Mouse (Mus musculus) G1E (cell line): Measurements from ENCODE around the gene Acbd5. TPM values are rescaled to one million over a fixed set of nuclear protein-coding genes. Genes with fewer than 3 reads are reported as not detected.
A peak's percentile ranks its signal among the peaks of the same experiment; 100 is the strongest.

ENCODE experiments used
- ATAC-seq: 2 replicates; pipeline ENCODE4 v1.8.0; 2016; ENCODE audit warnings: mild to moderate bottlenecking; ENCODE audit not compliant: insufficient number of reproducible peaks, poor library complexity, low FRiP score, severe bottlenecking; ENCODE audit errors: extremely low read depth
- DNase-seq: peaks from one replicate; pipeline ENCODE4 v3.0.0; 2012; ENCODE audit warnings: low spot score
- H3K27me3 ChIP-seq: 2 replicates; pipeline ENCODE4 v1.6.1; 2012; ENCODE audit warnings: mild to moderate bottlenecking, low read length, inconsistent platforms; ENCODE audit not compliant: insufficient read depth
- H3K36me3 ChIP-seq: replicated peaks from 2 replicates; pipeline ENCODE3; 2012; ENCODE audit warnings: mild to moderate bottlenecking, inconsistent platforms
- H3K4me1 ChIP-seq: 2 replicates; pipeline ENCODE4 v1.6.1; 2012; ENCODE audit warnings: low read depth, low read length, inconsistent platforms, mixed read lengths; ENCODE audit not compliant: insufficient read depth
- H3K4me3 ChIP-seq: 2 replicates; pipeline ENCODE4 v1.5.1; 2012; ENCODE audit warnings: low read depth, mild to moderate bottlenecking, inconsistent platforms, low read length, moderate library complexity, mixed read lengths
- H3K9me3 ChIP-seq: replicated peaks from 2 replicates; pipeline ENCODE4 v1.6.1; 2012; ENCODE audit warnings: inconsistent platforms
- CTCF ChIP-seq: IDR thresholded peaks from 2 replicates; pipeline ENCODE4 v1.5.1; 2012; ENCODE audit warnings: low read depth, low read length, inconsistent platforms, mixed read lengths
- GATA1 ChIP-seq: IDR thresholded peaks from 2 replicates; pipeline ENCODE4 v1.6.1; 2012; ENCODE audit warnings: borderline replicate concordance, low read length, inconsistent platforms, mixed read lengths
- GATA2 ChIP-seq: IDR thresholded peaks from 2 replicates; pipeline ENCODE4 v1.6.1; 2012; ENCODE audit warnings: low read depth, low read length, inconsistent platforms, borderline replicate concordance
- POLR2AphosphoS5 ChIP-seq: IDR thresholded peaks from 2 replicates; pipeline ENCODE4 v1.6.1; 2012; ENCODE audit warnings: low read depth, low read length, inconsistent platforms; ENCODE audit not compliant: insufficient replicate concordance
- TAL1 ChIP-seq: conservative IDR thresholded peaks from 2 replicates; pipeline ENCODE4 v1.6.1; 2012; ENCODE audit warnings: low read depth, low read length, inconsistent platforms, mixed read lengths
- polyA plus RNA-seq: library from polyadenylated mRNA; stranded (reverse); fragments of >175 nt; gene quantifications from 2 replicates; pipeline ENCODE4 v1.2.3, GENCODE M21; 2012
- total RNA-seq, 2 experiments: library from RNA; stranded (forward) in 1 of 2; stranded (reverse) in 1 of 2; fragments of 200-1000 nt in 1 of 2; fragments of >200 nt in 1 of 2; fragmentation: Nextera tagmentation in 1 of 2; gene quantifications; 2 replicates each; pipeline ENCODE4 v1.2.3; 2014 to 2017

Acbd5 gene
- total and polyA plus RNA-seq, 3 experiments = 5.2 to 25.1 (median 17.2) TPM

- no peak for ATAC-seq
- Histone ChIP-seq H3K36me3 (peaks cover 55% of the 10 kb centered on the region), H3K4me1 (peaks cover 33% of the 10 kb centered on the region), H3K27me3 (no peaks in the 10 kb centered on the region), H3K4me3 (no peak overlapping the region), H3K9me3 (no peaks in the 10 kb centered on the region)
- TF ChIP-seq TAL1 (no peak), POLR2AphosphoS5 (no peak), GATA1 (no peak), GATA2 (no peak), CTCF (no peak)
- DNase-seq = no peak
Observed at GRCm38 (mm10) chr2:23026379-23026778, 41.6 kb upstream of the Acbd5 start.

- H3K4me3 ChIP-seq = no peak overlapping the region
- no peaks in the 10 kb centered on the region for H3K27me3 ChIP-seq
- no peaks in the 10 kb centered on the region for H3K9me3 ChIP-seq
- ATAC-seq (no peak), DNase-seq (no peak)
- H3K4me1 ChIP-seq = peaks cover 14% of the 10 kb centered on the region
- TF ChIP-seq GATA2 = no peak
- H3K36me3 ChIP-seq = peaks cover 66% of the 10 kb centered on the region
Observed at GRCm38 (mm10) chr2:23028826-23029225, 39.1 kb upstream of the Acbd5 start.

GRCm38 (mm10) chr2:23030631-23031030, 37.3 kb upstream of the Acbd5 start:
- ATAC-seq (no peak), DNase-seq (no peak)
- H3K27me3 ChIP-seq = no peaks in the 10 kb centered on the region
- peaks cover 66% of the 10 kb centered on the region for H3K36me3 ChIP-seq
- no peak overlapping the region for H3K4me3 ChIP-seq
- H3K4me1 ChIP-seq = peaks cover 14% of the 10 kb centered on the region
- TF ChIP-seq GATA1 (no peak), CTCF (no peak), POLR2AphosphoS5 (no peak), TAL1 (no peak), GATA2 (no peak)
- H3K9me3 ChIP-seq = no peaks in the 10 kb centered on the region

GRCm38 (mm10) chr2:23034692-23035435, 33.1 kb upstream of the Acbd5 start:
- H3K9me3 ChIP-seq = no peaks in the 10 kb centered on the region
- no peak for DNase-seq
- TF ChIP-seq GATA2 = no peak
- TF ChIP-seq POLR2AphosphoS5 = no peak
- TF ChIP-seq TAL1 = no peak
- TF ChIP-seq GATA1 = no peak
- no peak for TF ChIP-seq CTCF
- no peak for ATAC-seq
- H3K27me3 ChIP-seq = no peaks in the 10 kb centered on the region
- peaks cover 44% of the 10 kb centered on the region for H3K36me3 ChIP-seq
- peaks cover 25% of the 10 kb centered on the region for H3K4me1 ChIP-seq
- no peak overlapping the region for H3K4me3 ChIP-seq

GRCm38 (mm10) chr2:23035467-23035866, 32.5 kb upstream of the Acbd5 start:
- H3K4me3 ChIP-seq = no peak overlapping the region
- peaks cover 25% of the 10 kb centered on the region for H3K4me1 ChIP-seq
- DNase-seq (no peak), ATAC-seq (no peak)
- no peaks in the 10 kb centered on the region for H3K9me3 ChIP-seq
- H3K36me3 ChIP-seq = peaks cover 39% of the 10 kb centered on the region
- no peaks in the 10 kb centered on the region for H3K27me3 ChIP-seq
- no peak for TF ChIP-seq POLR2AphosphoS5
- TF ChIP-seq GATA1 = no peak
- TF ChIP-seq TAL1 = no peak
- no peak for TF ChIP-seq GATA2
- no peak for TF ChIP-seq CTCF

GRCm38 (mm10) chr2:23039082-23040000, 28.6 kb upstream of the Acbd5 start:
- Histone ChIP-seq H3K4me3 (peak overlapping the region; percentile 97), H3K4me1 (peaks cover 27% of the 10 kb centered on the region), H3K27me3 (no peaks in the 10 kb centered on the region), H3K36me3 (peaks cover 8% of the 10 kb centered on the region), H3K9me3 (no peaks in the 10 kb centered on the region)
- TF ChIP-seq TAL1 = no peak
- TF ChIP-seq GATA1 = no peak
- no peak for TF ChIP-seq CTCF
- ATAC-seq (peak; percentile 23; the same call in 1 of the 2 replicates), DNase-seq (peak; percentile 55)
